16 mouse cellular contexts compared by ENCODE assay signal in the genomic region with DNA sequence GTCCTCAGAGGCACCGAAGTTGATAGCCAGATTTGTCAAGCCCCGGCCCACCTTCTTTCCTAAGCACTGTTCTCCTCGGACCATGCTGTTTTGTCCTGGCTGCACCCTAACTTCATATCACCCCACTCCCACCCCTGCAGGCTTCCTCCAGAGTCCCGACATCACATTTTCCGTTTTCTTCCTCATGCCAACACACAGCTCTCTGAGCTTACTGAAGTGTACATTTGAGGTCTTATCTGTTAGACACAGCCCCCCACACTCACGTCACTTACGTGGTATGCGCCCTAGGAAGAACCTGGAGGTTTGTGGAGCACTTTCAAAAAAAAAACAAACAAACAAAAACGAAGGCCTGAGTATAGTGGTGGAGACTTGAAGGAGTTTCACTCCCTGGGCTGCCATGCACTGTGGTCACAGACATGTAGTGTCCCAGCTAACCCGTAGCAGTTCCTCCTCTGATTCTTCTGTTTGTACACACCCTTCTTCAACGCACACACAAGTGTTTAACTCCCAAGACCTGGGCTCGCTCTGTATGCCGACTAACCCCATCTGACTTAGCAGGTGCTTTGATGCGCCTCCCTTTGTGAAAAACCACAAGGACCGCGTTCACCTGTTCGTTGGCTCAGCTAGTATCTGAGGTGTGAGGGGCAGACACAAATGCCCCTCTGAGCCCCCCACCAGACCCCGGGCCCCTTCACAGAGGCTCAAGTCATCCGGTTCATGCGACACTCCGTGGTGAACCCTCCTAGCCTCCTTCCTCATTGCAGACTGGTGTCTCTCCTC. TPM values are rescaled to one million over a fixed set of nuclear protein-coding genes. Genes with fewer than 3 reads are reported as not detected.
DNase-seq lines count a peak whose midpoint lies in the region; ATAC-seq and TF ChIP-seq lines count a peak whose summit lies in the region.
"Had no signal": no experiment of that assay in that cellular context is flagged by ENCODE, and none has a peak within 500 bp of the region (broad histone marks: within the 10 kb centered on the region; RNA-seq: fewer than 3 reads in every experiment).

No protein-coding gene starts in this region.

- no peaks in the 10 kb centered on the region for H3K9me3 ChIP-seq in heart, embryonic 10.5 days
- H3K9me3 ChIP-seq in lung, embryonic 15.5 days, result no peaks in the 10 kb centered on the region
- no peaks in the 10 kb centered on the region for H3K9me3 ChIP-seq in lung, postnatal 0 days (ENCODE audit: low read length)
- H3K9me3 ChIP-seq: neural tube, embryonic 15.5 days had no signal

- no peak for ATAC-seq in lung, embryonic 15.5 days (ENCODE audit: borderline replicate concordance, extremely low read depth, low FRiP score, low TSS enrichment)
- peak; percentile 66 for ATAC-seq in lung, postnatal 0 days
- no peak for ATAC-seq in monocyte, adult 5-6 weeks (replicated peaks; ENCODE audit: insufficient number of reproducible peaks, low FRiP score, low TSS enrichment, poor library complexity, severe bottlenecking)
- ATAC-seq: forebrain, embryonic 14.5 days; midbrain, embryonic 16.5 days had no signal

- peaks cover 98% of the 10 kb centered on the region for H3K4me1 ChIP-seq in heart, embryonic 10.5 days
- peaks cover 71% of the 10 kb centered on the region for H3K4me1 ChIP-seq in lung, embryonic 15.5 days
- H3K4me1 ChIP-seq in lung, postnatal 0 days (ENCODE audit: insufficient read depth, low read depth, low read length), result peaks cover 40% of the 10 kb centered on the region

- peak overlapping the region; percentile 69 for H3K27ac ChIP-seq in heart, embryonic 10.5 days
- H3K27ac ChIP-seq in lung, embryonic 15.5 days, result peak overlapping the region; percentile 54
- H3K27ac ChIP-seq in lung, postnatal 0 days (ENCODE audit: low read length), result peak overlapping the region; percentile 71
- H3K27ac ChIP-seq: left cerebral cortex, adult 2 months; liver, embryonic 14.5 days; neural tube, embryonic 15.5 days had no signal

- TF ChIP-seq CTCF in lung, postnatal 0 days (IDR thresholded peaks at IDR 0.05), result no peak

- DNase-seq in heart, embryonic 10.5 days (ENCODE audit: low spot score), result no peak
- no peak for DNase-seq in heart, postnatal 36 days
- DNase-seq in lung, postnatal 25 days (ENCODE audit: low spot score), result no peak
- peak; percentile 60 for DNase-seq in lung, postnatal 0 days (ENCODE audit: low spot score)
- DNase-seq in thymus, postnatal 36 days, result peak; percentile 18 to 32
- no peak for DNase-seq in ovary, postnatal 10 days (ENCODE audit: low spot score)
- DNase-seq: adrenal gland, postnatal 25 days; cerebellum, adult 18-20 months; right cerebral cortex, postnatal 25 days had no signal

- H3K4me3 ChIP-seq in heart, embryonic 10.5 days, result no peak overlapping the region
- H3K4me3 ChIP-seq in lung, embryonic 15.5 days, result no peak overlapping the region
- H3K4me3 ChIP-seq in lung, postnatal 0 days (ENCODE audit: low read depth, low read length), result no peak overlapping the region
- H3K4me3 ChIP-seq: left cerebral cortex, adult 2 months; neural tube, embryonic 15.5 days had no signal

- H3K4me2 ChIP-seq in lung, embryonic 15.5 days, result no peak overlapping the region; the same call in 1 of the 2 replicates
- H3K4me2 ChIP-seq in lung, postnatal 0 days (replicated peaks; ENCODE audit: low read depth, low read length), result 0 out of 2 replicates have a peak overlapping the region, but pooled peaks have one; percentile 6
- H3K4me2 ChIP-seq: neural tube, embryonic 15.5 days had no signal

- peak; percentile 82 for TF ChIP-seq EP300 in lung, postnatal 0 days (IDR thresholded peaks at IDR 0.05)

- intact Hi-C loops in heart, postnatal 36 days (cut with DNase I), result loop anchor here (2.0 to 5.0 kb wide), 2 partner anchors 15 to 47 kb away; no protein-coding TSS in a partner anchor

- H3K27me3 ChIP-seq in heart, embryonic 10.5 days (ENCODE audit: insufficient read depth, poor library complexity, severe bottlenecking), result no peaks in the 10 kb centered on the region
- H3K27me3 ChIP-seq in lung, embryonic 15.5 days, result no peaks in the 10 kb centered on the region
- no peaks in the 10 kb centered on the region for H3K27me3 ChIP-seq in lung, postnatal 0 days (replicated peaks; ENCODE audit: insufficient read depth, low read length)
- H3K27me3 ChIP-seq: neural tube, embryonic 15.5 days had no signal

- no peak overlapping the region for H3K9ac ChIP-seq in lung, embryonic 15.5 days
- H3K9ac ChIP-seq in lung, postnatal 0 days (replicated peaks; ENCODE audit: low read depth), result no peak overlapping the region
- H3K9ac ChIP-seq: liver, embryonic 14.5 days; neural tube, embryonic 15.5 days had no signal

- H3K36me3 ChIP-seq in heart, embryonic 10.5 days, result no peaks in the 10 kb centered on the region
- no peaks in the 10 kb centered on the region for H3K36me3 ChIP-seq in lung, embryonic 15.5 days
- H3K36me3 ChIP-seq in lung, postnatal 0 days (ENCODE audit: insufficient read depth, low read length), result no peaks in the 10 kb centered on the region
- H3K36me3 ChIP-seq: neural tube, embryonic 15.5 days had no signal

- WGBS in heart, embryonic 10.5 days, result 56% methylated on average over 21 of the region's 21 CpGs
- 43% methylated on average over 21 of the region's 21 CpGs for WGBS in lung, embryonic 15.5 days
- 35% methylated on average over 21 of the region's 21 CpGs for WGBS in lung, postnatal 0 days

RNA-seq across cellular contexts. Expression of gene Sh3bp4, which starts 19.8 kb away (rescaled TPM):
- 23.4 and 28.3 TPM in 2 replicates for polyA plus RNA-seq in heart, embryonic 10.5 days (2016; fragmentation: Nextera tagmentation; extraction: Ambion mirVana)
- total RNA-seq in heart, postnatal 36 days (2021), result 10 to 100 TPM; 11.3 to 11.8 TPM
- 25.2 and 27.1 TPM in 2 replicates for polyA plus RNA-seq in lung, embryonic 15.5 days (2015; fragmentation: Nextera tagmentation; extraction: Ambion mirVana)
- 18.9 and 22.0 TPM in 2 replicates for polyA plus RNA-seq in lung, postnatal 0 days (2015; fragmentation: Nextera tagmentation; extraction: Ambion mirVana)
- 0.97 to 2.0 TPM (median 1.3 TPM) in 3 replicates for total RNA-seq in monocyte, adult 5-6 weeks (2017)

Comparison
In these comparisons a context has a peak if more than half of its experiments do, and no peak if none do; other contexts are left out.
1. DNase-seq: peak in lung, postnatal 0 days (single experiment) and thymus, postnatal 36 days (2 of 2); none in heart, embryonic 10.5 days (single experiment), heart, postnatal 36 days (0 of 2), lung, postnatal 25 days (single experiment) and ovary, postnatal 10 days (single experiment).
2. Peak in every context shown above with its lines, with median percentiles within 50 percentile points of each other: H3K27ac ChIP-seq.